Mouse (Mus musculus) frontal cortex, adult (tissue): ENCODE measurements at regions not wholly inside any gene's neighbourhood (a gene's known extent, or its start where the extent isn't known, plus 50 kb on each side); places are given as distances from the start of the nearest gene placed in this dataset.

Source experiments
- ATAC-seq: cut with Nextera tagmentation; 2 replicates; pipeline ENCODE4 v1.9.2; 2017; ENCODE audit warnings: mild to moderate bottlenecking, moderate library complexity, mixed read lengths; ENCODE audit not compliant: low TSS enrichment

DNA sequence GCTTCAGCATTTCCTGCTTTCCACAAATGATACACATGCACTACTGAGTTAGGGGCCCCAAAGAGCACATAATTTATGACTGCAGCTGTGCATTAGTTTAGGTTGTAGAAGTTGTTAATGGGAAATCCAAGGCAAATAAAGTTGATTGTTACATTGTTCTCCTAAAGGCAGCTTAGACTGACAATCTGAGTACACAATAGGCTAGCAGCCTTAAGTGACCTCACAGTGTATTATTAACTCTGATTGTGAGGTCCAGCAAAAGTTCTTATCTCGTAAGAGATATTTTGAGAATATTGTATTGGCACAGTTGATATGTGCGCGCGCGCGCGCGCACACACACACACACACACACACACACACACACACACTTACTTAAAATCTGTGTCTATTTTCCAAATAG is 70.5 kb upstream of the Yae1d1 start:
- ATAC-seq = no peak

DNA sequence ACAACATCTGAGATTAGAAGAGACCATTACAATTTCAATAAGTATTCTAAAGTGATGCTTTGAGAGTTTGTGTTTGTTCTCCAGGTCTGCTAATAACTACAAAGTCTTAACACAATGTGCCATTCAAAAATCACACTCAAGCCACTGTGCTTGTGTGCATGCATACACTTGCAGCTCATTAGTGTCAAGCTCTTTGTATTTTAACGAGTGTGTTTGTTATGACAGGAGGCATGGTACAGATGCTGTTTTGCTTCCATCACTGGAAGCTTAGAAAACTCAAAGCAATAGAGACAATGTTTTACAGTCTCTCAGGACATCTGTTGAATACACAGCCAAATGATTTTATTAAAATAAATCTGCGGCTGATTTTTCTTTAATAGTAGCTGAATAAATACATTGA is 67.1 kb upstream of the Yae1d1 start:
- ATAC-seq = no peak

GRCm38 (mm10) chr13:18057231-18057912 is 64.2 kb upstream of the Yae1d1 start:
- peak; percentile 99 for ATAC-seq

- 0 out of 2 replicates have a peak, but pooled peaks have one; percentile 13 for ATAC-seq
Observed at GRCm38 (mm10) chr13:18056816-18057215, 63.7 kb upstream of the Yae1d1 start.

- no peak for ATAC-seq
Observed at GRCm38 (mm10) chr13:18043154-18043553, 50.0 kb upstream of the Yae1d1 start.
